Mouse (Mus musculus) MEL (cell line): ENCODE measurements around the gene Pheta2.

Source experiments
- BHLHE40 ChIP-seq: IDR thresholded peaks from 2 replicates; pipeline ENCODE4 v1.6.1; 2012; ENCODE audit warnings: low read depth, mild to moderate bottlenecking, inconsistent platforms, low read length, improper control_type of control experiment, borderline replicate concordance
- CHD1 ChIP-seq: IDR thresholded peaks from 2 replicates; pipeline ENCODE4 v1.6.1; 2012; ENCODE audit warnings: low read depth, mild to moderate bottlenecking, inconsistent platforms, low read length, improper control_type of control experiment
- CHD2 ChIP-seq: IDR thresholded peaks from 2 replicates; pipeline ENCODE4 v1.6.1; 2011; ENCODE audit warnings: low read length, improper control_type of control experiment
- CTCF ChIP-seq, 3 experiments: IDR thresholded peaks in 2 of 3; conservative IDR thresholded peaks in 1 of 3; 2 replicates each; pipeline ENCODE4 v1.5.1; 2011 to 2012; ENCODE audit warnings: low read length in 3 of 3, low read depth in 2 of 3, mild to moderate bottlenecking in 2 of 3, improper control_type of control experiment in 1 of 3, inconsistent platforms in 1 of 3, mixed read lengths in 1 of 3, moderate library complexity in 1 of 3; ENCODE audit not compliant: control insufficient read depth in 1 of 3, insufficient read depth in 1 of 3, poor library complexity in 1 of 3, severe bottlenecking in 1 of 3
- EP300 ChIP-seq, 2 experiments: IDR thresholded peaks; 2 replicates each; pipeline ENCODE4 v1.6.1; 2011; ENCODE audit warnings: improper control_type of control experiment in 2 of 2, low read length in 2 of 2, low read depth in 1 of 2, mild to moderate bottlenecking in 1 of 2
- HCFC1 ChIP-seq: IDR thresholded peaks from 2 replicates; pipeline ENCODE4 v1.6.1; 2012; ENCODE audit warnings: low read depth, mild to moderate bottlenecking, inconsistent platforms, low read length, improper control_type of control experiment, moderate library complexity
- MAX ChIP-seq: IDR thresholded peaks from 2 replicates; pipeline ENCODE4 v1.6.1; 2011; ENCODE audit warnings: low read length, improper control_type of control experiment
- POLR2A ChIP-seq, 2 experiments: IDR thresholded peaks; 2 replicates each; pipeline ENCODE4 v1.6.1; 2011 to 2012; ENCODE audit warnings: low read length in 2 of 2, mild to moderate bottlenecking in 2 of 2, control low read depth in 1 of 2, improper control_type of control experiment in 1 of 2, low read depth in 1 of 2, moderate library complexity in 1 of 2; ENCODE audit not compliant: control insufficient read depth in 1 of 2, insufficient read depth in 1 of 2, poor library complexity in 1 of 2
- POLR2AphosphoS2 ChIP-seq: IDR thresholded peaks from 2 replicates; pipeline ENCODE4 v1.6.1; 2011; ENCODE audit warnings: low read length, improper control_type of control experiment
- RCOR1 ChIP-seq: IDR thresholded peaks from 2 replicates; pipeline ENCODE4 v1.6.1; 2012; ENCODE audit warnings: low read depth, mild to moderate bottlenecking, inconsistent platforms, low read length, improper control_type of control experiment
- TBP ChIP-seq: IDR thresholded peaks from 2 replicates; pipeline ENCODE4 v1.8.0; 2011; ENCODE audit warnings: low read depth, low read length, improper control_type of control experiment
- TCF12 ChIP-seq: IDR thresholded peaks from 2 replicates; pipeline ENCODE4 v1.6.1; 2014; ENCODE audit warnings: low read depth, mild to moderate bottlenecking, inconsistent platforms, low read length, improper control_type of control experiment, moderate library complexity
- UBTF ChIP-seq: IDR thresholded peaks from 2 replicates; pipeline ENCODE4 v1.6.1; 2012; ENCODE audit warnings: low read depth, mild to moderate bottlenecking, inconsistent platforms, low read length, improper control_type of control experiment, moderate library complexity, borderline replicate concordance; ENCODE audit not compliant: insufficient read depth

DNA sequence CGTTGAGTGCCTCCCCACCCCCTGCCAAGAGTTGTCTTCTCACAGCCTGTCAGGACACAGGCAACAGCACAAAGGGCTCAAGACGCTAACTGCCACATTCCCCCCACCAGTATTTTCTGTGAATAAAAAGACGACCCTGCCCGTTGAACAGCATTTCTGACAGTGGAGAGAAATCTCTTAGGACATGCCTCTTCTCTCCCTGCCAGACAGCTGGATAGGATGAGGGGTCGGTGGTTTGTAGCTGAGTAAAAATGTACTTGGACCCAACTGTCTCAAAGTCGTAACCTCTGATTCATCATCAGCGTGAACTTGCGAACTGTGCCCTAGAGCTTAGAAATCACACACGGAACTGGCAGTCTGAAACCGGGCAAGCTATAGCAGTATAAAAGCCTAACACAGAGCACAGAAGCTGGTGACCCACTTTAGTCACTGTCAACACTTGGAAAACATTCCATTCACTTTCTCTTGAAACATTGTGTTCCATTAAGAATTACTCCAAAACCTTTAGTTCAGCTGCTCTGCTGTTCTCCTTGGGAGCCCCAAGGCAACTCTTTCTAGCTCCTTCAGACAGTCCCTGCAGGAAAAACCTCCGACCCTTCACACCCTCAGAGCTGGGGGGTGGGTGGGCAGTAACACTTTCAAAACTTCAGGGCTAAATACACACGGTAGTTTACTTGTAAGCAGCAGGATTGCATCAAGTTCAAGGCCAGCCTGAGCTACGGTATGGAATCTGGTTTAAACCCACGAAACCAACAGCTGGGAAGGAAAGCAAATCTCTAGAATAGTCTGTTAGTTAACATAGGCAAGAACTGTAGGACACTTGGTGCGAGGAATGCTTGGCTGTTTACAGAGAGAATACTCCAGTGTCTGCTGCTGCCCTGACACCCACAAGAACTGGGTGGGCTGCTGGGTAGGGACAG is 39.8 kb downstream of the Pheta2 start:
- TF ChIP-seq CHD1 (no peak), POLR2AphosphoS2 (no peak), MAX (no peak), CTCF (IDR thresholded peaks at IDR 0.05 in 2 of 3, conservative IDR thresholded peaks at IDR 0.05 in 1 of 3; ENCODE audit: control insufficient read depth in 1 of 3, insufficient read depth in 1 of 3, low read depth in 2 of 3, low read length in 3 of 3, poor library complexity in 1 of 3, severe bottlenecking in 1 of 3) (no peak), TCF12 (no peak), RCOR1 (no peak), CHD2 (no peak), EP300 (IDR thresholded peaks at IDR 0.05; ENCODE audit: low read depth in 1 of 2, low read length in 2 of 2) (no peak), POLR2A (IDR thresholded peaks at IDR 0.05; ENCODE audit: control insufficient read depth in 1 of 2, insufficient read depth in 1 of 2, low read depth in 1 of 2, low read length in 2 of 2, poor library complexity in 1 of 2) (no peak), BHLHE40 (no peak), TBP (no peak), UBTF (no peak), HCFC1 (no peak)
